Mouse (Mus musculus): ENCODE data around the gene Eif4h. TPM values are rescaled to one million over a fixed set of nuclear protein-coding genes. Genes with fewer than 3 reads are reported as not detected.

The Eif4h gene
- polyA plus RNA-seq, 1 experiment from 2014 or later, result 318 TPM

- Histone ChIP-seq H3K27ac (replicated peaks) (no peak overlapping the region), H3K4me2 (no peak overlapping the region), H3K36me3 (no peaks in the 10 kb centered on the region), H3K9me3 (no peaks in the 10 kb centered on the region), H3K27me3 (replicated peaks) (no peaks in the 10 kb centered on the region), H3K4me3 (no peak overlapping the region), H3K9ac (no peak overlapping the region), H3K4me1 (peaks cover 12% of the 10 kb centered on the region)
- 63% methylated on average over 3 of the region's 3 CpGs for WGBS
- ATAC-seq (ENCODE audit: extremely low read depth, insufficient number of reproducible peaks, low FRiP score, low TSS enrichment), result no peak
These were observed 60.2 kb downstream of the Eif4h start for GRCm38 (mm10) chr5:134579135-134579534.

DNA sequence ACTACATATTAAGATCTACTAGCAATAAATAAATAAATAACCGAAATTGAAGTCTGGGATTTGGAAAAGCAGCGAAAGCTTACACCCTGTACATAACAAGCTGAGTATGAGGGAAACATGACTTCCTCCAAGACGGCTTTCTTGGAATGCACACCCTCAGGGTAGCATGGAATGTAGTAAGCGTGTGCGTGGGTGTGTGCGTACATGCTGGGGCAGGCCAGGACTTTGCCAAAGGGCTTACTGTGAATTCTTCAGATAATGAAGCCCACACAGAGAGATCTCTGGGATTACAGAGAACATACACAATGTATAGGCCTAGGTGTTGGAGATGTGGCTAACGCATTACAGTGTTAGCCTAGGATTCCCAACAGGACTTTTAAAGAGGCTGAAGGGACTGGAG is 61.8 kb downstream of the Eif4h start:
- Histone ChIP-seq H3K27me3 (replicated peaks) (no peaks in the 10 kb centered on the region), H3K4me2 (no peak overlapping the region), H3K4me1 (peaks cover 5% of the 10 kb centered on the region), H3K9me3 (no peaks in the 10 kb centered on the region), H3K27ac (replicated peaks) (no peak overlapping the region), H3K4me3 (no peak overlapping the region), H3K36me3 (no peaks in the 10 kb centered on the region), H3K9ac (no peak overlapping the region)
- no peak for ATAC-seq (ENCODE audit: extremely low read depth, insufficient number of reproducible peaks, low FRiP score, low TSS enrichment)
- 76% methylated on average over 7 of the region's 7 CpGs for WGBS

GRCm38 (mm10) chr5:134576517-134577220 is 62.6 kb downstream of the Eif4h start:
- H3K4me2 ChIP-seq, result no peak overlapping the region
- ATAC-seq (ENCODE audit: extremely low read depth, insufficient number of reproducible peaks, low FRiP score, low TSS enrichment), result no peak
- H3K9me3 ChIP-seq, result no peaks in the 10 kb centered on the region
- no peaks in the 10 kb centered on the region for H3K36me3 ChIP-seq
- no peaks in the 10 kb centered on the region for H3K27me3 ChIP-seq (replicated peaks)
- peaks cover 10% of the 10 kb centered on the region for H3K4me1 ChIP-seq
- H3K4me3 ChIP-seq, result no peak overlapping the region
- no peak overlapping the region for H3K9ac ChIP-seq
- H3K27ac ChIP-seq (replicated peaks), result no peak overlapping the region
- WGBS, result 74% methylated on average over 14 of the region's 14 CpGs

GRCm38 (mm10) chr5:134575833-134576232 is 63.5 kb downstream of the Eif4h start:
- Histone ChIP-seq H3K27ac (replicated peaks) (no peak overlapping the region), H3K36me3 (no peaks in the 10 kb centered on the region), H3K9ac (no peak overlapping the region), H3K27me3 (replicated peaks) (no peaks in the 10 kb centered on the region), H3K4me1 (peaks cover 15% of the 10 kb centered on the region), H3K9me3 (no peaks in the 10 kb centered on the region), H3K4me2 (no peak overlapping the region), H3K4me3 (no peak overlapping the region)
- 90% methylated on average over 5 of the region's 5 CpGs for WGBS
- ATAC-seq (ENCODE audit: extremely low read depth, insufficient number of reproducible peaks, low FRiP score, low TSS enrichment), result no peak

GRCm38 (mm10) chr5:134572508-134573214 is 66.6 kb downstream of the Eif4h start:
- H3K9me3 ChIP-seq, result no peaks in the 10 kb centered on the region
- WGBS, result 28% methylated on average over 10 of the region's 10 CpGs
- H3K4me1 ChIP-seq, result peaks cover 21% of the 10 kb centered on the region
- peak overlapping the region; percentile 92 for H3K4me2 ChIP-seq
- H3K27me3 ChIP-seq (replicated peaks), result no peaks in the 10 kb centered on the region
- H3K9ac ChIP-seq, result peak overlapping the region; percentile 82
- H3K36me3 ChIP-seq, result no peaks in the 10 kb centered on the region
- peak overlapping the region; percentile 62 for H3K4me3 ChIP-seq
- ATAC-seq (ENCODE audit: extremely low read depth, insufficient number of reproducible peaks, low FRiP score, low TSS enrichment), result no peak
- H3K27ac ChIP-seq (replicated peaks), result peak overlapping the region; percentile 81

- H3K4me3 ChIP-seq, result peak overlapping the region; percentile 62
- no peaks in the 10 kb centered on the region for H3K9me3 ChIP-seq
- H3K36me3 ChIP-seq, result no peaks in the 10 kb centered on the region
- peak overlapping the region; percentile 81 for H3K27ac ChIP-seq (replicated peaks)
- ATAC-seq (ENCODE audit: extremely low read depth, insufficient number of reproducible peaks, low FRiP score, low TSS enrichment), result peak; percentile 56; the same call in 1 of the 2 replicates
- peak overlapping the region; percentile 92 for H3K4me2 ChIP-seq
- peaks cover 21% of the 10 kb centered on the region for H3K4me1 ChIP-seq
- under 1% methylated on average over 23 of the region's 23 CpGs for WGBS
- no peaks in the 10 kb centered on the region for H3K27me3 ChIP-seq (replicated peaks)
- H3K9ac ChIP-seq, result peak overlapping the region; percentile 82
These were observed 67.4 kb downstream of the Eif4h start for GRCm38 (mm10) chr5:134571730-134572507.

Small RNA genes lying within 50 kb of the gene (microRNA-seq; reads per million reads assigned to microRNA genes)
- gene Mir7228, result not detected

Other genes starting within 250 kb of the Eif4h start
- gene Gtf2ird1, start 182.8 kb downstream of the Eif4h start, polyA plus RNA-seq (2015; fragmentation: Nextera tagmentation; extraction: Ambion mirVana), result 53.4 and 56.5 TPM in 2 replicates
- gene Clip2, start 87.1 kb downstream of the Eif4h start, polyA plus RNA-seq (2015; fragmentation: Nextera tagmentation; extraction: Ambion mirVana), result 1.5 and 2.0 TPM in 2 replicates
- not detected in 2 replicates for gene Syna, start 79.3 kb downstream of the Eif4h start, polyA plus RNA-seq (2015; fragmentation: Nextera tagmentation; extraction: Ambion mirVana)
- gene Rfc2, start 58.1 kb downstream of the Eif4h start, polyA plus RNA-seq (2015; fragmentation: Nextera tagmentation; extraction: Ambion mirVana), result 196 and 200 TPM in 2 replicates
- 2.2 and 2.8 TPM in 2 replicates for gene Lat2, start 24.5 kb downstream of the Eif4h start, polyA plus RNA-seq (2015; fragmentation: Nextera tagmentation; extraction: Ambion mirVana)
- 3.1 and 3.8 TPM in 2 replicates for gene Limk1, start 49.1 kb upstream of the Eif4h start, polyA plus RNA-seq (2015; fragmentation: Nextera tagmentation; extraction: Ambion mirVana)
- 266 and 283 TPM in 2 replicates for gene Eln, start 107.8 kb upstream of the Eif4h start, polyA plus RNA-seq (2015; fragmentation: Nextera tagmentation; extraction: Ambion mirVana)

Data from heart, embryonic 13.5 days (tissue).